Mouse (Mus musculus) urinary bladder, postnatal 25 days (tissue): ENCODE measurements around the gene Fam214a.
A peak's percentile ranks its signal among the peaks of the same experiment; 100 is the strongest.

Experiments
- DNase-seq: peaks from one replicate; pipeline ENCODE4 v3.0.0; 2022; ENCODE audit warnings: low spot score

Fam214a gene

DNA sequence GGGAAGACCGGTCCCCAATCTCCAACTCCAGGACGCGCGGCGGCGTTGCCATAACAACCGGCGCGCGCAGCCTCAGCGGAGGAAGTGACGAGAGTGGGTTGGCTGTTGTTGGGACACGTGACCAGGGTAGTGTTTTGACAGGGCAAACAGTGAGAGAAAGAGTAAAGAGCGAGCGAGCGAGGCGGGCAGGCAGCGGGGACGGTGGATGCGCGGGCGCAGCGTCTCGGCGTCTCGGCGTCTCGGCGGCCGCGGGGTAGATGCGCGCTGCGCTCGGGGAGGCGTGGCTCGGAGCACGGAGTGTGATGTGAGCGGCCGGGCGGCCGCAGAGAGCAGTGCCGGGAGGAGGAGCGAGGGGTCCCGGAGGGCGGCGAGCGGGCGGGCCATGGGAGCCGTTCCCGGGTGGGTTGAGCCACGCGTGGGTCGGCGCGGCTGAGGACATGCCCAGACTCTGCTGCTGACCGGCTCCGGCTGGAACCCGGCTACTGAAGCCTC, at the start of gene Fam214a:
Gene Fam214a, plus strand, starts transcription at position 129 of the 492 bp plus-strand sequence.
- peak; percentile 88 for DNase-seq

DNA sequence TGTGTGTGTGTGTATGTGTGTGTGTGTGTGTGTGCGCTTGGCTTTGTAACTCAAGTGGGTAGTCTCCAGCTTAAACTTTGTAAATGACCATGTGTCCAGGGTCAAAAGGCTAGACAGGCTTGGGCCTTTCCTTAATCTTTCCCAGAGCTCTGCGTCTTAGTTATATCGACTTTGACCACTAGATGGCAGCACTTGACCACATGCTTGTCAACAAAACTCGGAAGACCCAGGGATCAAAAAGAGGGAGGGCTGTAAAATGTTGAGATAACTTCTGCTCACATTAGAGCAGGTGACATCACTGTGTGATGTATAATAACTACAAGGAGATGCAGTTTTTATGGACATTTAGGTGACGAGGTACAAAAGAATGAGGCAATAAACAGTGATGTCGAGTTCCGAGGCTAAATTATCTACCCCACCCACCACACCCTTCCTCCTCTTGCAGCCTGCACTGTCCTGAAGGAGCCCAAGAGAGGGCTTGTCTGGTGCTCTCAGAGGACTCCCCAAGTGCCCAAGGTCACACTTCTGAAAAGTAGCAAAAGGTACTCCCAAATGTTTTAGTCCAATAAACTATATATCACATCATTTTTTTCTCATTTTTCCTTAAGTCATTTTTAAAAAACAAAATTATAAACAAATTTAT, 47.7 kb upstream of the Fam214a start:
- DNase-seq: peak; percentile 72

DNA sequence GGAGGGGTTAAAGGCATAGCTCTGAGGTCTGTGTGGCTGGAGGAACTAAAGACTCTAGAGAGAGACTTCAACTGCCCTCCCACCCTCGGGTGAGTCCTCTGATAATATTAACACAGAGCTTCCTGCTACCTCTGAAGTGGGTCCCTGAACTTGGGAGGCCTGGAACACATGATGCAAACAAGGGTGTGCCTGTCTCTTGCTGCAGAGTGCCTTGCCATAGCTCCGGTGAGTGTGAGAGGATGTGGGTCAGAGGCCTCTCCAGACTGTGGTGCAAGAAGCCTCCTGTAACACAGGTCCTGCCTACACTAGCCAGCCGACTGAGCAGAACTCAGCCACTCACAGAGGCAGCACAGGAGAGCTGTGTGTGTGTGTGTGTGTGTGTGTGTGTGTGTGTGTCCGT, 45.7 kb upstream of the Fam214a start:
- peak; percentile 21 for DNase-seq

DNA sequence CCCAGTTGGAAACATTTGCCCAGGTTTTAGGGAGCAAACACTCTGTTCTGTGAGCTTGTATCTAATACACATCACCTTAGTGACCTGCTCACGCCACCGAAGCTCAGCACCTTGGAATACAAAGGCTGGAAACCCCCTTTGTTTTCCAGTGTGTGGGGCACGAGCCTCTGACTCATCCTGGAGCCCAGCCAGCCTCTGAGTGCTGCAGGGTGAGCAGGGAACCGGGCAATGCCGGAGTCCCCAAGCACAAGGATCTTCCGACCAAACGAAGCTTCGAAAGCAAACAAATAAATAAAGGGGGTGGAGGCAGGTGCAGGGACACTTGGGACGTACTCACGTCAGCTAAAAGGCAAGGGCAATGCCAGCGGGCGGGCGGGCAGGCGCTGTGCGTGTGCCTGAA, 43.4 kb upstream of the Fam214a start:
- DNase-seq: peak; percentile 46

DNA sequence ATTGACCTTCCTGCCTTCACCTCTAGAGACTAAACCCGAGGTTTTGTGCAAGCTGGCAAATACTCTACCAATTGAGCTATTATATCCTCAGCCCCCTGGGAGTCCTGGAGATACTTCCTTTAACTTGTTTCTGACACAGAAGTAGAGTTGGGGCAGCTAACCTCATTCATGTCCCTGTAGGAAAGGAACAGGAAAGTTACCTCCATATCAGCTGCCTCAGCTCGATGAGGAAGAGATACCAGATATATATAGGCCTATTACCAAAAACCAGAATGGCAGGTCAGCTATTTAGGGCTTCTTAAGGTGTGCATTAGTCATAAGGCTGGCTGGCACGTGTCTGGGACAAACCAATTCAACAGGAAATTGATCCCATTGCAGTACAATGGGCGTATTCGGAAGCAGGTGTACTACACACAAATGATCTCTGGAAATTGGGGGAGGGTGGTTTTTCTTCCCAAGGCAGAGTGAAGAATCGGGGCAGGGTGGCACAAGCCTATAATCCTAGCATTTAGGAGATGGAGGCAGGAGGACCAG, 42.4 kb upstream of the Fam214a start:
- DNase-seq: no peak

DNA sequence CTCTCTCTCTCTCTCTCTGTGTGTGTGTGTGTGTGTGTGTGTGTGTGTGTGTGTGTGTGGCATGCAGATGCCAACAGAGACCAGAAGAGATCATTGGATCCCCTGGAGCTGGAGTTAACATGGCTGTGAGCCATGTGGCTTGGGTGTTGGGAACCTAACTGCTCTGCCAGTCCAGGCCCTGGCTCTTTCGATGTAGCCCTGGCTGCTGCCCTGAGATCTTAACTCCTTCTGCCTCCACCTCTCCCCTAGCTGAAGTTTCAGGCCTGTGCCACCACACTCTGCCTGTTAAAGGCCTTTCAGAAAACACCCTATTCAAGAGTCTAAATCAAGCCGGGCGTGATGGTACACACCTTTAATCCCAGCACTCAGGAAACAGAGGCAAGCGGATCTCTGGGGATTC, 41.3 kb upstream of the Fam214a start:
- DNase-seq: no peak

DNA sequence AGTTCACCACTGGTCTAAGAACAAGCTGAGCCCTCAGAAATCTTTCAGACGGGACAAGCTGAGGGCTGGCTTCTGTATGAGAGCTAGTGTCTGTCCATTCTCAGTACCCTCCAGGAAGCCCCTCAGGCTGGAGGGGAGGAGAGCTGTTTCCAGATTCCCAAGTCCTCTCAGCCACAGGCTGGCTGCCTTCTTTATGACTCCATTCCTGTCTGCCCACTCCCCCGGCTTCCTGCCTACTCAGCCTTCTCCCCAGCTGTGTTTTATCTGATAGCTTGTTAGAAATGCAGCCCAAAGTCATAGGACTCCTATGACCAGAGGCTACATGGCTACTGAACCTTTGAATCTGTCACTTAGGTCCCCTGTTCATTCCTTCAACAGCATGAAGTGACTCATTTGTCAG, 40.8 kb upstream of the Fam214a start:
- DNase-seq: no peak

DNA sequence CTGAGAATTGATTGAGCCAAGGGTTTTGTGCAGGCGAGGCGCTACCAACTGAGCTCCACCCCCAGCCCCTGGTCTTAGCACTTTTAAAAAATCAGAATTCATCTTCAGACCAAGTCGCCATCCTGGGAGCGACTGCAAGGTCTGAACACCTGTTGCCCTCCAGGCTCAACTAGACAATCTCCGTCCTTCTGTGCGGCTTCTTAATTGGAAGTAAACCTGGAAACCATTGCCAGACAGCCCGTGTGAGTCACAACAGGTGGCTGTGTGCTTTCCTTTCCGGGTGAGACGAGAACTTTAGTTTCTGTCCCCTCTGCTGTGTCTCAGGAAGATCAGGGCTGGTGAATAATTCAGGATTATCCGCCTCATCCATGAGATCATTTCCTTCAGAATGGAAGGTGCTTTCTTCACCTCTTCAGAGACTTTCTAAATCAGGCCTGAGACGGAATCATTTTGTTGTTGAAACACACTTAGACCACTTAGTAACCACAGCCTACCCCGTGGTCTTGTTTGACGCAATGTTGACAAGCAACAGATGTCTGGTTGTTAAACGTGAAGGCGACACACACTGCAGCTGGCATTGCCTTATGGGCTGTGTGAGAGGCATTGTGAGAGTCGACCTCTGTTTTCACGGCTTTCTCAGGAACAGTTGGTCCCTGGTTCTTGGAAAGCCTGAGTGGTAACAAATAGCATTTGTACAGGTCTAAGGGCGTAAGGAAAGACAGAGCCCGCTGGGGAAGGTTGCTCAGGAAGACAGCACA, 39.9 kb upstream of the Fam214a start:
- no peak for DNase-seq

DNA sequence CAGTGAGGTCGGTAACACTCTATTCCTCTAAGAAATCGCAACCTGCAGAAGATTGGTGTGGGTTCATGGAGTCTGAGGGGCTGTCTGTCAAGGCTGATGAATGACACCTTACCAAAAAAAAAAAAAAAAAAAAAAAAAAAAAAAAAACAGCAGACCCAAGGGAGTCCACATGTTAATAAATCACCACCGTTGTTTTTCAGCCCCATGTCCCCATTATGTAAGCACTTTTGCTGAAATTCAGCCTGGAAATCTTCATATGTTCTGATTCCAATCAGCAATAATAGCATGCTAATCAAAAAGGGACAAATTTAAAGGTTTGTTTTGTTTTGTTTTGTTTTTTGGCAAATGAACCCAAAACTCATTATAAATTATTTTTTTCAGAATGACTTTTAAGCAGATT, 37.1 kb upstream of the Fam214a start:
- DNase-seq: no peak

DNA sequence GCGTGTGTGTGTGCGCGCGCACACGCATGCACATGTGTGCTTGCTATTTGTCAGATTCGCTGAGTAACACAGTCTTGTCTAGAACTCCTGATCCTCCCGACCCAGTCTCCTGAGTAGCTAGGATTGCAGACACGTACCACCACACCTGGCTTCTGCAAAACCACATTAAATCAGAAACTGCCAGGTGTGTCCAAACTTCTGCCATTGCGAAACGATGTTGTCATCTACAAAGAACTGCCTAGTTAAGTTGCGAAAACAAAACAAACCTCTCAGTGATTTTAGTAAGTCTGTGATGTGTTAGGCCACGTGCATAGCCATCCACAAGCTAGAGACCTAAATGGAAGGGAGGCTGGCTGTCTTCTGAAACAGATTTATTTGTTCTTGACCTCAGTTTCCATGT, 32.2 kb upstream of the Fam214a start:
- no peak for DNase-seq

DNA sequence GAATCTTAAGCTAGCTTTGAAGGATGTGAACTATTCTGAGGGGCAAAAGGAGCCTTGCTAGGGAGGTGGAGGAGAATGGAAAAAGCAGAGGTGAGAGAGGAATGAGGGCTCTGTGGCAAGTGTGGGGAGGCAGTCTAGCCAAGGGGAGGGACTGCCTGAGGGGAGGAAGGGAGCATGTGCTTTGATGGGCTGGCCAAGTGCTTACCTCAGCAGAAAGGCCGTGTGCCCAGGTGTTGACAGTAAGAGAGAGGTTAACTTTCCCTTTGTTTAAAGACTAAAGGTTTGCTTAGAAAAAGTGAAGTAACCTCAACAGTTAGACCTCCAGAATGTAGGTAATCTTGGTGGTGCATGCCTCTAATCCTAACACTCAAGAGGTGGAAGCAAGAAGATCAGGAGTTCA, 31.3 kb upstream of the Fam214a start:
- no peak for DNase-seq

DNA sequence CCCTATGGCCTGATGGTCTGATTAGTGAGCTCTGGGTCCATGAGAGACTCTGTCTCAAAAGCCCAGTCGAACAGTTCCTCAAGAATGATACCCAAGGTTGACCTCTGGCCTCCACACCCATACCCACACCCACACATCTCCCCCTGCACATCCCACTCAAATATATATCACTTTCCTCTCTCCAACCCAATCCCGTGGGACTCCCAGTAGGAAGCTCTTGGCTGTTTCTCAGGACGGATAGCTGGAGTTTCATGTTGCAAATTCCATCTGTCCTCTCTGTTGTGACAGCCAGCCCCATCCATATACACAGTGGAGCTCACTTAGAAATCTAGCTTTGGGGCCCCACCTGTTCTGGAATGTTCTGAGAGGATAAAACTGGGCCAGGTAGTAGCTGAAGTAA, 29.8 kb upstream of the Fam214a start:
- no peak for DNase-seq

DNA sequence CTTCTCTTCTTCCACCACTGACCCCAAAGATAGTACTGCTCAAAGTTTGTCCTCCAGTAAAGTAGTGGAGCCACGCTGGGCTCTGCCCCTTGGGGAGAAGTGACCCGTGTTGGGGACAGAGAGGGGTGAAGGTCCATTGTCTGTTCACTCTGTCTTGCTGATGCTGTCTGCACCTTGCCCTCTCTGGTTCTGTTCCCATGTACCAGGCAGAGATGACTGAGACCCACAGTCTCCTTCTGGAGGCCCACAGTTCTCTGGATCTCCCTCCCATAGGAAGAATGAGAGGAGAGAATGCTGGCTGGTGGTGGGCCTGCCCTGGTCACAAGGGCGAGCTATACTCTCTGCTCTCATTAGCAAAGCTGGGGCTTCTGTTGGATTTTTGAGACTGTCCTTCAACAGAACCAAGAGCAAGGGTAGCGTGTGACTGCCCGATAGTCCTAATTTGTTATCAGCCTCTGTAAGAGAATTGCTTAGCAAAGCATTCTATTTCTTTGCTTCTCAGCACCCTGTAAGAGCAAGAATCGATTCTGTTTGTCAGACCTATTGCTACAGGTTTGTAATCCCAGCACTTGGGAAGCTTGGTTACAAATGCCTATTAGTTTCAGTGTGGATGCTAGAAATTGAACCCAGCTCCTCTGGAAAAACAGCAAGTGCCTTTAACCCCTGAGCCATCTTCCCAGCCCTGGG, 29.2 kb upstream of the Fam214a start:
- DNase-seq: no peak

DNA sequence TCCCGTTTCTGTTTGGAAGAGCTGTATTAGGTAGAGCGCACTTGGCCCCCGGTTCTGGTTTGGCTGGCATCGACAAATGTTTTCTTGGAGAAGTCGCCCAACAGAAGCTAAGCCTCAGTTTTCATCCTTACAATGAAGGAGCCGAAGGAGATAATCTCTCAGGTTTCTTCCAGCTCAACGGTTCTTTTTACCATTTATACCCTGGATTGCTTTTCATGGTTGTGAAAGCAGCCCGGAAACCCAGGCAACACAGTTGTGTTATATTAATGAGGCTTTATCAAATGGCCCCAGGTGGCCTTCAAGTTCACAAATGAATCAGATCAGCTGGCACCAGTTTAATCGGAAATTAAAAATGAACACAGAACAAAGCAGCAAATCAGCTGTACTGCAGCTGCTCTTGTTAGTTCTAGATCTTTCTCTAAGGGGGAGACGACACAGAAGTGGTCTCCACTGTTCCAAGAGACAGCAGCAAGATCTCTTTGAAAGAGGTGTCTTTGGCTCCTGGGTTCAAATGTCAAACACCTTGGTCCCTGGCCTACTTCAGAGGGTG, 27.4 kb upstream of the Fam214a start:
- DNase-seq: no peak

DNA sequence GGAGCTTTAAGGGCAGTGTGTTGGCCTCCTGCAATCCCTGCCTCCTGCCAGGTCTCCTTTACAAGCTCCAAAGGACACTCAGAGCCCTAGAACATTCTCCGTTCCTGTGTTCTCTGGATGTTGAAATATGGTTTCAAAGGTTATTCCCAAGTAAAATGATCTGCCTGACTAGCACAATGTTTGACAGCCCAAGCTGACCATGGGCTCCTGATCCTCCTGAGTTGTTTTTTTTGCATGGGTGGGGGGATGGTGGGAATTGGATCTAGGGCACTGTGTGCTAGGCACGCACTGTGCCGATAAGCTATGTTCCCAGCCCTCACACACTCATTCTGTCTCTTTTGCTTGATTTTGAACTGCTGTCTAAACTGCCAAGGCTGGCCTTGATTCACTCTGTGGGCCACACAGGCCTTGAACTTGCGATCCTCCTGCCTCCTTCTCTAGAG, 22.7 kb upstream of the Fam214a start:
- no peak for DNase-seq

DNA sequence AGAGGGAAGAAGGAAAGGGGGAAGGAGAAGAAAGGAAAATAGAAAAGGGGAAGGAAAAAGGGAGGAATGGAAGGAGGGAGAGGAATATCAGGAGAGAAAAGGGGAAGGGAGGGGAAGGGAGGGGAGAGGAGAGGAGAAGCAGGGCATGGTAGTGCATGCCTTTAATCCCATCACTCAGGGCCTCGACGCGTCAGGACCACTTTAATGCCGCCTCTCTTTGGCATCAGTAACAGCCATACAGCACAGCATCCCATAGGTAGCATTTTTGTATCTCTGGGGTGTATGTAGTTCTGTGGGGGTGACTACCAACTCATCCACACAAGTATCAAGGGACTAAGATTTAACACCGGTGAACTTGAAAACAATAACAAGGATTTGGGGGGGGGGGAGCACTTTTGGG, 22.0 kb upstream of the Fam214a start:
- no peak for DNase-seq

DNA sequence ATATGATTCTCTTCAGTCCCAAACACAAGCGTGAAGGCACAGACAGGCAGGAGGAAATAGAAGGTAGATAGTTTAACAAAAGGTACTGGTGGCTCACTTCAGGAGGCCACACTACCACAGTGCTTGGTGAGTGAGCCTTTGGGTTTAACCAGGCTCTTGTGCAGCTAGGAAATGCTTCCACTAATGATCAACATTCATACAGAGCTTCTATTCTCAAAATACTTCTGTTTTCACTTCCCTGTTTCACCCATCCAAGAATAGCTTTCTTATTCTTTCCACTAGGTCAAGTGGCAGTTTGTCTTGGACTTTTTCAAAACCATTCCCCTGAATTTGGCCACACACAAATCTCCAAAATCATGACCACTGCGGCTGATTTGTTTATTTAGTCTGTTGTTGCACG, 17.4 kb upstream of the Fam214a start:
- DNase-seq: no peak

DNA sequence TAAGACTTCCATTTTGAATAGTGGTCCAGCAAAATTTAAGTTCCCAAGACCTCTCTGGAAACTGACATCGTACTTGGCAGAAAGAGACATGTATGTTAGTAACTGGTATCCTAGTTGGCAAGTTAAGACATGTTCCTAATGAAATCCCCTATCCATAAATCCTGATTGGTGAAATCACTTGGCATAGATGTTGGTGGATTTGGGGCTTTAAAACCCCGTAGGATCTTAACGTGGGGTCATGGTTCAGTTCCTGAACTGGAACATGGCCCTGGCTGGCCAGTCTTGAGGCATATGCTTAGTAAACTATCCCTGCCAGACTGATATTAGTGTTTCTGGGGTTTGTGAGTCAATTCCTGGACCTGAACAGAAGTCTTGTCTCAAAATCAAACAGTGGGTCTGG, 14.9 kb upstream of the Fam214a start:
- no peak for DNase-seq

DNA sequence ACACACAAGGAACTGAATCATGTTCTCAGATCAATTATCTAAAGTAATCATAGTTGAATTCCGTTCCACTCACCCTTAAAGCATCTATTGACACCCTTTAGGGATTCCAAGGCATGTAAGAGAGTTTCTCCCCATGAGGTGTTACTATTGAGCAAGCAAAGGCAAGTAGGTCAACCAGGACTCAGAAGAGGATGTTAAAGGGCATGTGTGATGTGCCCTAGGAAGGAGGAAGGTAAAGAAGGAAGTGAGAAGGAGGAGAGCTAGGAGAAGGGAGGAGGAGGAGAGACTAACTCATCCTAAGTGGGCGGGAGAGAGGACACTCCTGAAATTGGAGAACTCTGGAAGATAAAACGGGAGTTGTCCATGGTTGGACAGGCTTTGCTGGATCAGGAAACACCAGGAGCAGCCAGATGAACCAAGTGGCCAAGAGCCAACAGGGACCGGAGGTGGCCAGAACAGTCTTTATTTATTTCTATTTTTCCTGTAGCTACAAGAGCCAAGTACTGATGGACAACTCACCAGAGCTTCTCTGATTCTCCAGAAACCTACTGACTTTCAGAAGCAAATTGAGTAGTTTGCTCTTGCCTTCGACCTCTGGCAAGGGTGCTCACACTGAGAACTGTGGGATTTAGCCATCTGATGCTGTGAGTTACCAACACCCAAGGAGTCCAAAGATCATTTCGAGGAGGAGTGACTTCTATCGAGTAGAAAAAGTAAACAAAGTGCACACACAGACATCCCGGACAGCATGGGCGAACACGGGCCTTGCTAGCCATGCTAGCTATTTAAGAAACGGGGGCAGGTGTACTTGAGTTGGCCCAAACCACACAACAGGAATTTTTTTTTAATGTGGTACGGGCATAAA, 13.8 kb upstream of the Fam214a start:
- DNase-seq: no peak

DNA sequence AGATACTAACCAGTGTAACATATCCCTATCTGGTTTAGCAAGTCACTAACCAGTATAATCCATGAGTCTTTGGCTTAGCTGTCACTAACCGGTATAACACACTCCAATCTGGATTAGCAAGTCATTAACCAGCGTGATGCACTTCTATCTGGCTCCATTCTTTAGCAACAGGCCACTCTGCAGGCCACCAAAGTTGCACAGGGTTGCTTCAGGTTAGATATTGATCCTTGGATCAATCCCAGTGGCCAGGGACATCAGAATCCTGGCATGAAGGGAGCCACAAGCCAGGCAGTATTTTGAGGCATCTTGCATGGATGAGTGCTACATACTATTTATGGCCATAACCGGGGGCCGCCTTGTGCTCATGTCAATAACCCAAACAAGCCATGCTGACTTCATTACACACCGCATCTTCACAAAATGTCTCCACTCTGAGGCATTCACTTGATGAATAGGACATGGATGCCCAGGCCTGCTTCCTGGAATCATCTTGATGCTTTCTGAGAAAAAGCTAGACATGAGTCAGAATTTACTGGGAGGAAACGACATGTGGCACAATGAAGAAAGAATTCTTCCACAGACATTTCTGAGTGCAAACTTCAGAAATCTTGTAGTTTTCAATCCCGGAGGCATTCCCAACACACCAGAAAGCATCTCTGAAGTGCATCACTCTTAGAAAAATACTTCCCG, 5.8 kb upstream of the Fam214a start:
- DNase-seq: no peak

DNA sequence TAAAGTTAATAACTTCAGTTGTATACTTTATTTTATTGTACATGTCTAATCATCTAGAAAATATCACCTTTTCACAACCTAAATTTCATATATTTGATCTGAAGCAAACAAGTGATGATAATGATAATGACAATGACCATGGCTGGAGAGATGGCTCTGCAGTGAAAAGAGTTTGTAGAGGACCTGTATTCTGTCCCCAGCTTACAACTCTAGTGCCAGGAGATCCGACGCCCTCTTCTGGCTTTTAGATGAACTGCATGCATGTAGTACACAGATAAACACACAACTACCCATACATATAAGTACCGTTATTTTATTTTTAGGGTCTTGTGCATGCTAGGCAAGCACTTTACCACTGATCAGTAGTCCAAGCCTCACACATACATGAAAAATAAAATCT, 1.2 kb upstream of the Fam214a start:
- no peak for DNase-seq
